Mouse (Mus musculus) thymus, adult 2 months (tissue): ENCODE data around the gene Dmrtb1. TPM values are rescaled to one million over a fixed set of nuclear protein-coding genes. Genes with fewer than 3 reads are reported as not detected.

Experiments used
- DNase-seq: peaks from one replicate; pipeline ENCODE4 v3.0.0; 2021
- H3K27ac ChIP-seq: fragments of 200-500 bp; 2 replicates; pipeline ENCODE4 v1.5.1; 2012; ENCODE audit warnings: low read length, control low read depth; ENCODE audit not compliant: control insufficient read depth, insufficient read depth
- H3K27me3 ChIP-seq: fragments of 200-500 bp; 2 replicates; pipeline ENCODE4 v1.6.1; 2012; ENCODE audit warnings: mild to moderate bottlenecking, low read length, moderate library complexity, mixed read lengths; ENCODE audit not compliant: control insufficient read depth, insufficient read depth
- H3K36me3 ChIP-seq: fragments of 200-500 bp; 2 replicates; pipeline ENCODE4 v1.6.1; 2012; ENCODE audit warnings: mild to moderate bottlenecking, low read length, moderate library complexity; ENCODE audit not compliant: control insufficient read depth, insufficient read depth
- H3K4me1 ChIP-seq: fragments of 200-500 bp; replicated peaks from 2 replicates; pipeline ENCODE4 v1.6.1; 2012; ENCODE audit warnings: low read length; ENCODE audit not compliant: control insufficient read depth, insufficient read depth
- H3K4me3 ChIP-seq: fragments of 200-500 bp; 2 replicates; pipeline ENCODE4 v1.5.1; 2012; ENCODE audit warnings: mild to moderate bottlenecking, low read length, control low read depth, moderate library complexity; ENCODE audit not compliant: control insufficient read depth, insufficient read depth
- CTCF ChIP-seq: fragments of 200-500 bp; IDR thresholded peaks from 2 replicates; pipeline ENCODE4 v1.5.1; 2012; ENCODE audit warnings: mild to moderate bottlenecking, control low read depth, low read length, moderate library complexity, borderline replicate concordance; ENCODE audit not compliant: control insufficient read depth, poor library complexity, insufficient read depth; ENCODE audit errors: extremely low read depth
- POLR2A ChIP-seq: fragments of 200-500 bp; IDR thresholded peaks from 2 replicates; pipeline ENCODE4 v1.6.1; 2012; ENCODE audit warnings: mild to moderate bottlenecking, low read length, control low read depth, moderate library complexity; ENCODE audit not compliant: control insufficient read depth, poor library complexity, insufficient read depth; ENCODE audit errors: extremely low read depth
- WGBS: fragments of 180-500 bp; shearing (Covaris S2); methylation state at CpG from one replicate; pipeline ENCODE4 v1.1.7; 2018; 5-methylcytosine and 5-hydroxymethylcytosine counted together
- polyA plus RNA-seq: library from polyadenylated mRNA; depleted of rRNA; stranded (reverse); fragments of >200 nt; gene quantifications from 2 replicates; pipeline ENCODE4 v1.2.3, GENCODE M21; 2012

Dmrtb1 gene
- polyA plus RNA-seq, 1 experiment, result 3.4 TPM

GRCm38 (mm10) chr4:107701679-107702078, 17.6 kb upstream of the Dmrtb1 start:
- Histone ChIP-seq H3K27ac (no peak overlapping the region), H3K36me3 (no peaks in the 10 kb centered on the region), H3K4me3 (no peak overlapping the region), H3K27me3 (no peaks in the 10 kb centered on the region), H3K4me1 (no peaks in the 10 kb centered on the region)
- TF ChIP-seq CTCF (no peak), POLR2A (no peak)
- 82% methylated on average over 11 of the region's 11 CpGs for WGBS
- DNase-seq, result no peak

GRCm38 (mm10) chr4:107701116-107701515, 17.1 kb upstream of the Dmrtb1 start:
- DNase-seq, result peak; percentile 26

DNA sequence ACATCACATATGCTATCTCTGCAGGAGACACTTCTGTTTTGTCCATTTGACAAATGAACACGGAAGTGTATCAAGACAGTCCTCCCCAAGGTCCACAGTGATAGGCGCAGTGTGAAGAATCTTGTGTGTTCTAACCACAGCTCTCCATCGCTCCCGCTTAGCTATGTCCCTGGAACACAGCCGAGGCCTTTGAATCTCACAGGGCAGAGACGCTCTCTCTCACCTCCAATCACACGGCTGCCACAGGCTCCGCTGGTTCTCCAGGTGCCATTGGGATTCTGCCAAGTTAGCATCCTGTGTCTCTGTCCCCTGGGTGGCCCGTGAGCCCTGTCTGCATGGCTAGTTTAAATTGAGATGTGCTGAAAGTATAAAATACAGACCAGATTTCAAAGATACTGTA, 15.2 kb upstream of the Dmrtb1 start:
- no peak overlapping the region for H3K4me3 ChIP-seq
- 90% methylated on average over 9 of the region's 9 CpGs for WGBS
- no peaks in the 10 kb centered on the region for H3K4me1 ChIP-seq
- H3K36me3 ChIP-seq, result no peaks in the 10 kb centered on the region
- H3K27ac ChIP-seq, result no peak overlapping the region
- DNase-seq, result no peak
- H3K27me3 ChIP-seq, result no peaks in the 10 kb centered on the region
- TF ChIP-seq CTCF, result no peak
- TF ChIP-seq POLR2A, result no peak

More at GRCm38 (mm10) chr4:107701116-107701515, 17.1 kb upstream of the Dmrtb1 start:
- Histone ChIP-seq H3K27me3 (no peaks in the 10 kb centered on the region), H3K27ac (no peak overlapping the region), H3K36me3 (no peaks in the 10 kb centered on the region), H3K4me1 (no peaks in the 10 kb centered on the region), H3K4me3 (no peak overlapping the region)
- TF ChIP-seq CTCF, result no peak
- TF ChIP-seq POLR2A, result no peak
- 46% methylated on average over 11 of the region's 11 CpGs for WGBS

GRCm38 (mm10) chr4:107693816-107694215, 9.8 kb upstream of the Dmrtb1 start:
- no peak for TF ChIP-seq CTCF
- no peak for TF ChIP-seq POLR2A
- no peak overlapping the region for H3K27ac ChIP-seq
- H3K4me1 ChIP-seq, result no peaks in the 10 kb centered on the region
- WGBS, result 71% methylated on average over 5 of the region's 5 CpGs
- no peaks in the 10 kb centered on the region for H3K36me3 ChIP-seq
- no peaks in the 10 kb centered on the region for H3K27me3 ChIP-seq
- no peak for DNase-seq
- no peak overlapping the region for H3K4me3 ChIP-seq

GRCm38 (mm10) chr4:107688213-107688612, 4.2 kb upstream of the Dmrtb1 start:
- Histone ChIP-seq H3K27ac (no peak overlapping the region), H3K4me3 (no peak overlapping the region), H3K4me1 (no peaks in the 10 kb centered on the region), H3K27me3 (no peaks in the 10 kb centered on the region), H3K36me3 (no peaks in the 10 kb centered on the region)
- WGBS, result 55% methylated on average over 11 of the region's 11 CpGs
- DNase-seq, result no peak
- TF ChIP-seq POLR2A, result no peak
- no peak for TF ChIP-seq CTCF

- Histone ChIP-seq H3K4me1 (no peaks in the 10 kb centered on the region), H3K4me3 (no peak overlapping the region), H3K27me3 (no peaks in the 10 kb centered on the region), H3K36me3 (no peaks in the 10 kb centered on the region), H3K27ac (no peak overlapping the region)
- TF ChIP-seq POLR2A (no peak), CTCF (no peak)
- no peak for DNase-seq
- WGBS, result 43% methylated on average over 12 of the region's 12 CpGs
Observed at GRCm38 (mm10) chr4:107687127-107687526, 3.1 kb upstream of the Dmrtb1 start.
